Mouse (Mus musculus): Measurements from ENCODE around the gene Fth1. TPM values are rescaled to one million over a fixed set of nuclear protein-coding genes. Genes with fewer than 3 reads are reported as not detected.

Fth1 gene
- polyA plus RNA-seq, 1 experiment from 2014 or later, result 1,859 TPM

GRCm38 (mm10) chr19:9997204-9998062, 17.0 kb downstream of the Fth1 start:
- WGBS, result 78% methylated on average over 12 of the region's 12 CpGs
- H3K4me1 ChIP-seq (ENCODE audit: control insufficient read depth in 2 of 2, insufficient read depth in 2 of 2, low read length in 2 of 2), result peaks cover 5 to 10% of the 10 kb centered on the region in 2 experiments; a peak in 3 of 4 replicates

GRCm38 (mm10) chr19:9998063-9998416, 17.6 kb downstream of the Fth1 start:
- Histone ChIP-seq H3K4me3 (ENCODE audit: control insufficient read depth in 1 of 2, insufficient read depth in 1 of 2, low read depth in 1 of 2, low read length in 2 of 2) (no peak overlapping the region), H3K27ac (replicated peaks in 1 of 2; ENCODE audit: control insufficient read depth in 1 of 2, insufficient read depth in 1 of 2, low read depth in 2 of 2, low read length in 2 of 2) (no peak overlapping the region), H3K27me3 (ENCODE audit: control insufficient read depth, insufficient read depth, low read length) (no peaks in the 10 kb centered on the region), H3K36me3 (ENCODE audit: control insufficient read depth, insufficient read depth, low read length) (no peaks in the 10 kb centered on the region), H3K9ac (ENCODE audit: low read length) (no peak overlapping the region), H3K4me1 (ENCODE audit: control insufficient read depth in 2 of 2, insufficient read depth in 2 of 2, low read length in 2 of 2) (peaks cover 4 to 6% of the 10 kb centered on the region in 2 experiments; a peak in 3 of 4 replicates), H3K4me2 (ENCODE audit: low read length) (no peak overlapping the region), H3K9me3 (ENCODE audit: control insufficient read depth, low read length) (no peaks in the 10 kb centered on the region)
- WGBS, result 62% methylated on average over 2 of the region's 2 CpGs
- no peak for ATAC-seq (ENCODE audit: insufficient number of reproducible peaks, insufficient read depth, low FRiP score, low read depth)

More at GRCm38 (mm10) chr19:9997204-9998062, 17.0 kb downstream of the Fth1 start:
- H3K36me3 ChIP-seq (ENCODE audit: control insufficient read depth, insufficient read depth, low read length), result no peaks in the 10 kb centered on the region
- H3K27me3 ChIP-seq (ENCODE audit: control insufficient read depth, insufficient read depth, low read length), result no peaks in the 10 kb centered on the region
- H3K9me3 ChIP-seq (ENCODE audit: control insufficient read depth, low read length), result no peaks in the 10 kb centered on the region
- no peak overlapping the region for H3K9ac ChIP-seq (ENCODE audit: low read length)
- H3K4me2 ChIP-seq (ENCODE audit: low read length), result no peak overlapping the region
- no peak overlapping the region for H3K4me3 ChIP-seq (ENCODE audit: control insufficient read depth in 1 of 2, insufficient read depth in 1 of 2, low read depth in 1 of 2, low read length in 2 of 2)
- no peak overlapping the region for H3K27ac ChIP-seq (replicated peaks in 1 of 2; ENCODE audit: control insufficient read depth in 1 of 2, insufficient read depth in 1 of 2, low read depth in 2 of 2, low read length in 2 of 2)
- no peak for ATAC-seq (ENCODE audit: insufficient number of reproducible peaks, insufficient read depth, low FRiP score, low read depth)

- Histone ChIP-seq H3K9ac (ENCODE audit: low read length) (0 out of 2 replicates have a peak overlapping the region, but pooled peaks have one; percentile 8), H3K4me3 (ENCODE audit: control insufficient read depth in 1 of 2, insufficient read depth in 1 of 2, low read depth in 1 of 2, low read length in 2 of 2) (no peak overlapping the region), H3K9me3 (ENCODE audit: control insufficient read depth, low read length) (no peaks in the 10 kb centered on the region), H3K27me3 (ENCODE audit: control insufficient read depth, insufficient read depth, low read length) (no peaks in the 10 kb centered on the region), H3K27ac (replicated peaks in 1 of 2; ENCODE audit: control insufficient read depth in 1 of 2, insufficient read depth in 1 of 2, low read depth in 2 of 2, low read length in 2 of 2) (no peak overlapping the region), H3K36me3 (ENCODE audit: control insufficient read depth, insufficient read depth, low read length) (no peaks in the 10 kb centered on the region), H3K4me1 (ENCODE audit: control insufficient read depth in 2 of 2, insufficient read depth in 2 of 2, low read length in 2 of 2) (no peaks in the 10 kb centered on the region; a peak in 1 of 4 replicates), H3K4me2 (ENCODE audit: low read length) (no peak overlapping the region)
- ATAC-seq (ENCODE audit: insufficient number of reproducible peaks, insufficient read depth, low FRiP score, low read depth), result no peak
- WGBS, result 54% methylated on average over 13 of the region's 13 CpGs
Measured at GRCm38 (mm10) chr19:9998736-9999486, 18.5 kb downstream of the Fth1 start.

GRCm38 (mm10) chr19:10000330-10000729, 19.9 kb downstream of the Fth1 start:
- H3K4me3 ChIP-seq (ENCODE audit: control insufficient read depth in 1 of 2, insufficient read depth in 1 of 2, low read depth in 1 of 2, low read length in 2 of 2), result no peak overlapping the region
- H3K27me3 ChIP-seq (ENCODE audit: control insufficient read depth, insufficient read depth, low read length), result no peaks in the 10 kb centered on the region
- no peaks in the 10 kb centered on the region; a peak in 1 of 4 replicates for H3K4me1 ChIP-seq (ENCODE audit: control insufficient read depth in 2 of 2, insufficient read depth in 2 of 2, low read length in 2 of 2)
- no peaks in the 10 kb centered on the region for H3K36me3 ChIP-seq (ENCODE audit: control insufficient read depth, insufficient read depth, low read length)
- H3K4me2 ChIP-seq (ENCODE audit: low read length), result no peak overlapping the region
- 21% methylated on average over 3 of the region's 3 CpGs for WGBS
- no peak overlapping the region for H3K9ac ChIP-seq (ENCODE audit: low read length)
- H3K9me3 ChIP-seq (ENCODE audit: control insufficient read depth, low read length), result no peaks in the 10 kb centered on the region
- no peak overlapping the region for H3K27ac ChIP-seq (replicated peaks in 1 of 2; ENCODE audit: control insufficient read depth in 1 of 2, insufficient read depth in 1 of 2, low read depth in 2 of 2, low read length in 2 of 2)
- ATAC-seq (ENCODE audit: insufficient number of reproducible peaks, insufficient read depth, low FRiP score, low read depth), result no peak

- no peaks in the 10 kb centered on the region for H3K27me3 ChIP-seq (ENCODE audit: control insufficient read depth, insufficient read depth, low read length)
- ATAC-seq (ENCODE audit: insufficient number of reproducible peaks, insufficient read depth, low FRiP score, low read depth), result no peak
- no peaks in the 10 kb centered on the region; a peak in 1 of 4 replicates for H3K4me1 ChIP-seq (ENCODE audit: control insufficient read depth in 2 of 2, insufficient read depth in 2 of 2, low read length in 2 of 2)
- H3K4me2 ChIP-seq (ENCODE audit: low read length), result no peak within 1 kb of the TSS
- no peak within 1 kb of the TSS for H3K4me3 ChIP-seq (ENCODE audit: control insufficient read depth in 1 of 2, insufficient read depth in 1 of 2, low read depth in 1 of 2, low read length in 2 of 2)
- 76% methylated on average over 7 of the region's 7 CpGs for WGBS
- no peaks in the 10 kb centered on the region for H3K36me3 ChIP-seq (ENCODE audit: control insufficient read depth, insufficient read depth, low read length)
- H3K9me3 ChIP-seq (ENCODE audit: control insufficient read depth, low read length), result no peaks in the 10 kb centered on the region
- H3K27ac ChIP-seq (replicated peaks in 1 of 2; ENCODE audit: control insufficient read depth in 1 of 2, insufficient read depth in 1 of 2, low read depth in 2 of 2, low read length in 2 of 2), result no peak within 1 kb of the TSS
- no peak within 1 kb of the TSS for H3K9ac ChIP-seq (ENCODE audit: low read length)
Measured at GRCm38 (mm10) chr19:10001206-10001969, 21.0 kb downstream of the Fth1 start, which contains the start of the genes Best1 and Rab3il1. Gene Best1, minus strand, starts transcription at chr19:10001633. Gene Rab3il1, plus strand, starts transcription at chr19:10001669.

- no peaks in the 10 kb centered on the region for H3K9me3 ChIP-seq (ENCODE audit: control insufficient read depth, low read length)
- WGBS, result 83% methylated on average over 1 of the region's 1 CpGs
- H3K36me3 ChIP-seq (ENCODE audit: control insufficient read depth, insufficient read depth, low read length), result no peaks in the 10 kb centered on the region
- ATAC-seq (ENCODE audit: insufficient number of reproducible peaks, insufficient read depth, low FRiP score, low read depth), result no peak
- H3K4me3 ChIP-seq (ENCODE audit: control insufficient read depth in 1 of 2, insufficient read depth in 1 of 2, low read depth in 1 of 2, low read length in 2 of 2), result no peak overlapping the region
- H3K9ac ChIP-seq (ENCODE audit: low read length), result no peak overlapping the region
- no peak overlapping the region for H3K4me2 ChIP-seq (ENCODE audit: low read length)
- H3K4me1 ChIP-seq (ENCODE audit: control insufficient read depth in 2 of 2, insufficient read depth in 2 of 2, low read length in 2 of 2), result no peaks in the 10 kb centered on the region
- H3K27ac ChIP-seq (replicated peaks in 1 of 2; ENCODE audit: control insufficient read depth in 1 of 2, insufficient read depth in 1 of 2, low read depth in 2 of 2, low read length in 2 of 2), result no peak overlapping the region
- no peaks in the 10 kb centered on the region for H3K27me3 ChIP-seq (ENCODE audit: control insufficient read depth, insufficient read depth, low read length)
Measured at GRCm38 (mm10) chr19:10003696-10004095, 23.3 kb downstream of the Fth1 start.

- peaks cover 20 to 34% of the 10 kb centered on the region in 2 experiments for H3K4me1 ChIP-seq (ENCODE audit: control insufficient read depth in 2 of 2, insufficient read depth in 2 of 2, low read length in 2 of 2)
- no peak overlapping the region for H3K27ac ChIP-seq (replicated peaks in 1 of 2; ENCODE audit: control insufficient read depth in 1 of 2, insufficient read depth in 1 of 2, low read depth in 2 of 2, low read length in 2 of 2)
- H3K36me3 ChIP-seq (ENCODE audit: control insufficient read depth, insufficient read depth, low read length), result no peaks in the 10 kb centered on the region
- no peak for ATAC-seq (ENCODE audit: insufficient number of reproducible peaks, insufficient read depth, low FRiP score, low read depth)
- H3K4me3 ChIP-seq (ENCODE audit: control insufficient read depth in 1 of 2, insufficient read depth in 1 of 2, low read depth in 1 of 2, low read length in 2 of 2), result no peak overlapping the region
- H3K9me3 ChIP-seq (ENCODE audit: control insufficient read depth, low read length), result no peaks in the 10 kb centered on the region
- 67% methylated on average over 1 of the region's 1 CpGs for WGBS
- H3K27me3 ChIP-seq (ENCODE audit: control insufficient read depth, insufficient read depth, low read length), result no peaks in the 10 kb centered on the region
- no peak overlapping the region for H3K4me2 ChIP-seq (ENCODE audit: low read length)
- H3K9ac ChIP-seq (ENCODE audit: low read length), result no peak overlapping the region
Measured at GRCm38 (mm10) chr19:10011408-10011807, 31.0 kb downstream of the Fth1 start.

Data from heart, embryonic 14.5 days (tissue).